In genomic region chr4:141981475-141981874, GRCm38 (mm10) we compare ENCODE assay signal across 24 mouse cellular contexts. TPM values are rescaled to one million over a fixed set of nuclear protein-coding genes. Genes with fewer than 3 reads are reported as not detected.
"Had no signal": no experiment of that assay in that cellular context is flagged by ENCODE, and none has a peak within 500 bp of the region (broad histone marks: within the 10 kb centered on the region; RNA-seq: fewer than 3 reads in every experiment).

No protein-coding gene starts in this region.

- ATAC-seq: liver, embryonic 12.5 days; lung, postnatal 0 days; midbrain, embryonic 15.5 days had no signal

- H3K9ac ChIP-seq: limb, embryonic 13.5 days; liver, embryonic 12.5 days; liver, embryonic 15.5 days; midbrain, embryonic 12.5 days; midbrain, embryonic 15.5 days; neural tube, embryonic 12.5 days; neural tube, embryonic 15.5 days; stomach, embryonic 15.5 days had no signal

- H3K27ac ChIP-seq: limb, embryonic 10.5 days; limb, embryonic 13.5 days; liver, embryonic 12.5 days; liver, embryonic 15.5 days; macrophage; midbrain, embryonic 12.5 days; midbrain, embryonic 15.5 days; neural tube, embryonic 12.5 days; neural tube, embryonic 15.5 days; stomach, embryonic 15.5 days had no signal

- DNase-seq: kidney, adult 11 months; kidney, adult 9 months; kidney, postnatal 14 days; kidney, postnatal 4 days; liver; lung, adult 18-20 months; right cerebral cortex, adult 18-20 months; right cerebral cortex, postnatal 14 days; right cerebral cortex, postnatal 4 days; spleen, adult 18-20 months; thymus, adult 2 months; thymus, postnatal 25 days had no signal

- H3K4me1 ChIP-seq: liver, embryonic 12.5 days; liver, embryonic 15.5 days; midbrain, embryonic 12.5 days; midbrain, embryonic 15.5 days; neural tube, embryonic 12.5 days; stomach, embryonic 15.5 days had no signal

- H3K4me3 ChIP-seq: limb, embryonic 10.5 days; limb, embryonic 13.5 days; liver, embryonic 12.5 days; liver, embryonic 15.5 days; midbrain, embryonic 12.5 days; midbrain, embryonic 15.5 days; neural tube, embryonic 12.5 days; neural tube, embryonic 15.5 days; stomach, embryonic 15.5 days had no signal

- H3K4me2 ChIP-seq: limb, embryonic 13.5 days; liver, embryonic 12.5 days; liver, embryonic 15.5 days; midbrain, embryonic 12.5 days; midbrain, embryonic 15.5 days; neural tube, embryonic 12.5 days; neural tube, embryonic 15.5 days; stomach, embryonic 15.5 days had no signal

- H3K9me3 ChIP-seq: limb, embryonic 10.5 days; limb, embryonic 13.5 days; liver, embryonic 12.5 days; liver, embryonic 15.5 days; midbrain, embryonic 12.5 days; midbrain, embryonic 15.5 days; neural tube, embryonic 12.5 days; neural tube, embryonic 15.5 days; stomach, embryonic 15.5 days had no signal

- H3K27me3 ChIP-seq: limb, embryonic 13.5 days; liver, embryonic 12.5 days; liver, embryonic 15.5 days; midbrain, embryonic 12.5 days; midbrain, embryonic 15.5 days; neural tube, embryonic 12.5 days; neural tube, embryonic 15.5 days; stomach, embryonic 15.5 days had no signal

- H3K36me3 ChIP-seq: limb, embryonic 10.5 days; limb, embryonic 13.5 days; liver, embryonic 12.5 days; liver, embryonic 15.5 days; midbrain, embryonic 12.5 days; midbrain, embryonic 15.5 days; neural tube, embryonic 12.5 days; neural tube, embryonic 15.5 days; stomach, embryonic 15.5 days had no signal

RNA-seq across cellular contexts. Expression of gene Fhad1, which starts 33.4 kb away (rescaled TPM):
- total RNA-seq: megakaryocyte, adult 5-6 weeks had no signal
